Mouse (Mus musculus) adrenal gland, postnatal 14 days (tissue): ENCODE measurements around the gene C8a. TPM values are rescaled to one million over a fixed set of nuclear protein-coding genes. Genes with fewer than 3 reads are reported as not detected.

ENCODE experiments used
- DNase-seq: peaks from one replicate; pipeline ENCODE4 v3.0.0; 2021; ENCODE audit warnings: mixed read lengths
- total RNA-seq: library from RNA; stranded (reverse); gene quantifications from 2 replicates; pipeline ENCODE4 v1.2.3, GENCODE M21; 2021

The C8a gene
- total RNA-seq, 1 experiment from 2014 or later, result 20.3 TPM

GRCm38 (mm10) chr4:104769602-104770001 lies 106.6 kb downstream of the C8a start:
- no peak for DNase-seq

GRCm38 (mm10) chr4:104768190-104768589 lies 108.0 kb downstream of the C8a start:
- no peak for DNase-seq

GRCm38 (mm10) chr4:104766065-104766464 lies 110.1 kb downstream of the C8a start, which contains the start of gene C8b:
Gene C8b (plus strand): TSS chr4:104766317.
- DNase-seq, result no peak

Other genes with a start within 250 kb of the C8a start
- gene C8b, start 110.1 kb downstream of the C8a start, total RNA-seq, result 0.45 and 21.9 TPM in 2 replicates
- not detected in 2 replicates for gene Gm17662, start 19.1 kb downstream of the C8a start, total RNA-seq
- 0.19 and 0.41 TPM in 2 replicates for gene Fyb2, start 37.1 kb upstream of the C8a start, total RNA-seq
- gene Prkaa2, start 233.5 kb upstream of the C8a start, total RNA-seq, result 6.5 and 7.6 TPM in 2 replicates